Mouse (Mus musculus) spleen, postnatal 10 days (tissue): ENCODE measurements at regions not wholly inside any gene's neighbourhood (a gene's known extent, or its start where the extent isn't known, plus 50 kb on each side); places are given as distances from the start of the nearest gene placed in this dataset.

ENCODE experiments used
- DNase-seq, 2 experiments: peaks; one replicate each; pipeline ENCODE4 v3.0.0; 2021 to 2022; ENCODE audit warnings: low spot score in 2 of 2

DNA sequence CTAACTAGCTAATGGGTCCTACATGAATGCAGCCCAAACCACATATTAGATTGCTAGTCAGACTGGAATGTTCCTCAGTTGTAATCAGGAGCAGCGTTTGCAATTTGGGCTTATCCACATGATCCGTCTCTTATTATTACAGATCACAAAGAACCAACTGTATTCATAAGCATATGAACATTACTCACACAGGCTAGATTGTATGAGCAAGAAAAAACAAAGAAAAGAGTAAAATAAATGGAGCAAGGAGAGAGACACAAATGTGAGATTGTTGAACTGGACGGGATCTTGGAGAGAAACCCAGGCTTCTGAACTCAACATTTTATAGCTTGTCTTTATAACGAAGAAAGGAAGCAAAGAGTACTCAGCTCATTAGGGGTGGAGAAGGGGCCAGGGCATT is 148.0 kb upstream of the Dusp10 start:
- DNase-seq, result no peak

DNA sequence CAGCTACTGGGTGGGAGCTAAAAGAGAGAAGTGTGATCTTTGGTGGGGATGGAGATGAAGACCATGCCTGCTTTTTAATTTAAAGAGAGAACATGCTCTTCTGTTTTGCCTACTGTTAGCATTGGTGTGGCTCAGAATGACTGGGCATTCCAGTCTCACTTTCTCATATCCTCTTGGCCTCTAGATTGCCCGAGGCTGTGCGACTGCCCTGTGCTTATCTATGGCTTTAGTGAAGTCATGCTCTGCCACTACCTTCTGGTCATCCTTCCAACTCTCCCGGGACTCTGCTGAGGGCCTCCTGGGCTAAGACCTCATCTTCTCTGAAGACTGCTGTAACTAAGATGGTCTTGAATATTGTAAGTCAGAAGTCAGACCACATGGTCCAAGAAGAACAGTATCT is 147.5 kb upstream of the Dusp10 start:
- DNase-seq, result no peak

DNA sequence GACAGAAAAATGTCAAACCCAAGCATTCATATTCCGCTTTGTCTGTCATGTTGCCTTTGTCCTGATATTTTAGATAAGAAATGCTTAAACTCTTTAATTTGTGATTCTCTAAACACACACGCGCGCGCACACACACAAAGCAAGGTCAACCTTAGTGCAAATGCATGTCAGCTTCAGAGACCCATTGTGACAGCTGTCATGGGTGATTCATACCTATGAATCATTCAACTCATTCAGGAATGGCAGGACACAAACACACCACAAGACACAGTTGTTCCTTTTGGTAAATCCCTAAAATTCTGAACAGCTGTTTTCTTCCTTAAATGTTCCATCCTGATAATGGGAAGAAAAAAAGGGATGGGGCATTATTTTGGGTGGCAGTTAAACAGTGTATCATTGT is 144.1 kb upstream of the Dusp10 start:
- DNase-seq, result no peak

DNA sequence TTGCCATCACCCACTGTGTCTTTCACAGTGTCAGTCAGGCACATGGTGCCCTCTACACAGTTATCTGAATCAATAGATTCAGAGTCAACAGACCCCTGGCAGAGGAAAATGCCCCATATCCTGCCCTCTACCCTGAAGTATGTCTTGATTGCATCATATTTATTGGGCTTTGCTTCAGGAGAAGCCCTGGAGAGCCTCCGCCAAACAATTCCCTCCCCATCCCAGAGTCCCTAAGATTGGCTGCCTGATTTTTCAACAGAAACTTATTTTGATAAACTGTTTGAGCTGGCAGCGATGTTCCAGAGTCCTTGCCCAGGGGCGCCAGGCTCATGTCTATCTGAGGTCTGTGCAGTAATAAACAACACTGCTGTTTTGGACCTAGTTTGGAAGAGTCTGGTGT is 117.2 kb upstream of the Dusp10 start:
- no peak for DNase-seq

DNA sequence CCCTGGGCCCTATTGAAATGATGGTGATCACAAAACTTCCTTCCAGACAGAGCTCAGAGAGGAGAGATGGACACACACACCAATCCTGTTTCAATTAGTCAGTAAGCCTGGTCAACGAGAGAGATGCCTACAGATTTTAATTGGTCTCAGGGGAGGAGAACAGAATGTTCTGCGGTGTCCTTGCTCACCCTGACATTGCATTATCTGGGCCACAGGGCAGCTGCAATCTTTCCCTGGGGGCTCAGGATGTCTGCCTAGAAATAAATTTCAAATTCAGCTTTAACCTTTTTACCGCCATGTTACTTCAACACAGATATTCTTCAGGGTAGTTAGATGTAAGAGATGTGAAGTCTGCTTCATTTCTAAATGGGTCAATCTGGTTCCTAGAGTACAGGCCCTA is 115.0 kb upstream of the Dusp10 start:
- DNase-seq, result no peak

DNA sequence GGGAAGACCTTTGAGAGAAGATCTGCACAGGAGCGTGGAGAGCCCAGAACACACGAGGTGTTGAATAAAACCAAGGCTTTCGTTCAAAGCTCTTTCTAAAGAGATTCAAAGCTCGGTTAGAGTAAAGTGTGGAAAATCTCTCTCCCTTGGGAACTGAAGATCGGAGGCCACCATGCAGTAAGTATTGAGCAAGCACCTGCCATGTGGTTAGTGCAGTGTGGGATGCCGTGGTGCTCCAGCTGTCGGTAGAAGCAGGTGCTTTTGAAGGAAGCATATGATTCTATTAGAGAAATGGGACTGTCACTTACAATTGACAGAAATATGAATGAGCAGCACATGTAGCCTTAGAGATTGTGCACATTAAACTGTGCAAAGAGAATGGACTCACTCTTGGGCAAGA is 108.5 kb upstream of the Dusp10 start:
- no peak for DNase-seq

DNA sequence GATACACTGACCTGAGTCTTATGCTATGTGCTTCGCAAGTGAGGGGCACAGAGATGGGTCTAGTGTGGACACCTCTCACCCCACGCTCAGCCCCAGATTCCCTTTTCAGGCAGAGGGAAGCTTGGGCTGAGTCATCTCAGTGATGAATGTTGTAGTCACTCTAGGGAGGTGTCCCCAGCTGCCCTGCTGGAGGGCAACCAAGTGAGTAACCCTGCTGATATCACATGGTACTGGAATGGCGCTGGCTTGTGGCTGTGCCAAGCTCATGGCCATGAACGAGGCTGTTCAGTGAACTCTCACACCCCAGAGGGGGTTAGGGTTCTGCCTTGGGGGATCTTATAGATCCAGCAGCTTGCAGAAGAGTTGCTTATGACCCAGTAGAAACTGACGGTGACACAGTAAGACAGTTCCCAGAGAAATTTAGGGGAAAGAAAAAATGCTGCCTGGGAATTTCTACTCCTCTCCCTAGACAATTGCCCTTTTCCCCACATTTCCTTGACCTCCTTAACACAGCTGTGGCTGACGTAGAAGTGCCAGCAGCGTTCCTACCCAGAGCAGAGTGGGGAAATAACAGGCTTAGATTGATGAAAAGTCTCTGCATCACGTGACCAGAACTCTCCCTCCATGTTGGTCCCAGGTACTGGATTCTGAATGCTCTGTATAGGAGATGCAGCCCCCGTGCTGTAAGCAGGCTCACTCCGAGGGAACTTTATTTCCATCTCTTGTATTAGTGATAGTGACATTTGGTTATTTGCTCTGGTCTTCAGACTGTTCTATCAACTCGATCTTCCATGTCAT is 107.6 kb upstream of the Dusp10 start:
- no peak for DNase-seq

DNA sequence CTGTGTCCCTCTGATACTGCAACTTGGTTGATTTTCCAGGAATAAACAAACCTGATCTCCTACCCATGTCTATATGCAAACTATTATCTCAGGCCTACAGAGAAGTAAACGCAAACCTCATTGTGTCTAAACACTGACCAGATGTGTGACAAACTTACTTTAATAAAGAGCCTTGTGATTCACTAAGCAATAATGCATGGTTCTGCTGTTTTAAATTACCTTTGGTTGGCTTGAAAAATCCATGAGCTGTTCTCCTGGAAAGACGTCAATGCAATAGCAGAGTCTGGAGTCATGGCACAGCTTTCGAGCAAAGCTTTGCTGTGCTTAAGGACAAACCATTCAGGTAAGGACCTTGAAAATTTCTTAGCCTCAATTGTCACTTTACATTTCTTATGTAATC is 95.4 kb upstream of the Dusp10 start:
- DNase-seq, result no peak

DNA sequence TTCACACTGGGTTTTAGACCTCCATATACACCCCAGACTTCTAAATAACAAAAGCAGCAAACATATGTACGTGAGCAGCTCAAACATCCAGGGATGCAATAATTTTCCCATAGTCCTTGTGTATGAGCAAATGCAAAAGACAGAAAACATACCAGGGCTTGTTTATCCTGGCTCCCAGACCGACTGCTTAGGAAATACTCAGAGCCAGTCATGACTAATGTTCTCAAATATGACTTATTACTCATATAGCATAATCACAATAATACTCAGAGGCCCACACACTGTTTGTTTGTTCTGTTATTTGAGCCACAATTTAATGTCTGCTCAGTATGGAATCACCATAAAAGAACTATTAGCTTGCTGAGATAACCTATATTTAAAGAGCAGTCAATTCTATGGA is 91.8 kb upstream of the Dusp10 start:
- DNase-seq, result no peak

DNA sequence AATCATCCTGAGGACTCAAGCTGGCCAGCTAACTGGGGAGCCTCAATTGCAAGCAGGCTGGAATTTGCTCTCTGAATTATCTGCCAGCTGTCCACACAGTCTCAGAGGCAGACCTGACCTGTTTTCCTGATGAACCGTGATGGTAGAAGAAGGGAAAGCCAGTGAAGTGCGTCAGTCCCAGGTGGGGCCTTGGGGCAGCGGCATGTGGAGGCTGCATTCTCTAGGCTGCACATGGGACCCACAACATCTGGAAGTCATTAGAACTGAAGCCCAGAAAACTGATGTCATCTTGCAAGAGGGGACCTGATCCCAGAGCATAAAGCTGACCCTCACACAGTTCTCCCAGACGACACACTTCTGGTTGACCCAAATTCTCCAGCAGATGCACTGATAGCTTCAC is 84.6 kb upstream of the Dusp10 start:
- DNase-seq, result no peak

DNA sequence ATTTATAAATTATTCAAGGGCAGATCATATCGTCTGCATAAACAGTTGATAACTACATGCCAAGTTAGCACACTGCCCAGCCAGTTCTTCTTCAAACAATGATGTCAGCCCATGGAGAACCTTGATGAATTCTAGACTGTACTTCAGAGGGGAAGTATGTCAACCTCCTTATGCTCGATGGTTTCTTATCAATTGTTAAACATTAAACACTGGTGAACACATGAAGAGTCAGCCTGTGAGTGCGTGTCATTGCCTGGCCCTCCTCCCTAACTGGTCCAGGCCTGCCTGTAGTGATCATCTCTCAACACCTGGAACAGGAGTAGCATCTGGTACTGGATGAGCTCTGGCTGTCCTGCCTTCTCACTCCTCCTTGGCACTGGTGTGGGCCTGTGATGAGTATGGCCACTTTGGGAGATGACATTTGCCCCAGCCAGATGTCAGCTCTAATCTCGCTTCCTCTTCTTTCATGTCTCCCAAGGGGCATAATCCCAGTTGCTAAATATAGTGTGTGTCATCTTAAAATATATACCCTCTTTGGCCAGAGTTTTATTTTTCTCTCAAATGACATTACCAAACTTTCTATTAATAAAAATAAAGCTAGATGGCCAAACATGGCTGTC is 82.6 kb upstream of the Dusp10 start:
- DNase-seq, result peak in 1 of 2 experiments; percentile 15

DNA sequence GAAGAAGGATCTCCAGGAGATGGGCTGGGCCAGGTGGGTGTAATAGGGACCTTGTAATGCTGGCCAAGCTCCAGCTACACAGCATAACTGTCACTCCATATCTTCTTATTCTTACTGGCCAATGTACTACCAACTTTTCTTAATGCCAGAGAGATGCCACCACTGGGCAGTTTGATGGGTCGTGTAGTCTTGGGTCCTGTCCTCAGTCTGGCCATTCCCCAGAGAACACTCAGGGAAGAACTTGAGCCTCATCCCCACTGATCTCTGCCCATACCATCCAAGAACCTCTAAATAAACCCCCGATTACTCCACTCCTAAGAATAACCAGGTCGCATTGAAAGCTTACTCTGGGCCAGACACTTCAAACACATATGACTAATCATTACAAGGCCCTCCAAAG is 82.0 kb upstream of the Dusp10 start:
- no peak for DNase-seq

DNA sequence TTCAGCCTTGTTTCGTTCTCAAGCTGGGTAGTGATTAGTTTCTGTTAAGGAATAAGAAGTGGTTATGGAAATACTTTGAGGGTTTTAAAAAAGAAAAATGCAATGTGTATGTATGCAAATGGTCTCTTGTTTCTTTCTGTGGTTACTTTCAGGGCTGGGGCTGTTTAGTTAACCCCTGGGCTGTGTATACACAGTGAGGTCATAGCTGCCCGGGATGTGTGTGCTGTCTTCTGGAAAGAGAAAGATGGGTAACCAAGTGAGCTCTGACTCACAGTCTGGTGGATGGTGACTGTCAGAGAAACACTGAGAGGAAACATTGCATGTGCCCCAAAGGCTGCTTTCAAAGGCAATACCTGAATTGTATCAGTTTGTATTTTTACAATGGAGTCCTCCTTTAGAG is 79.3 kb upstream of the Dusp10 start:
- DNase-seq, result no peak

DNA sequence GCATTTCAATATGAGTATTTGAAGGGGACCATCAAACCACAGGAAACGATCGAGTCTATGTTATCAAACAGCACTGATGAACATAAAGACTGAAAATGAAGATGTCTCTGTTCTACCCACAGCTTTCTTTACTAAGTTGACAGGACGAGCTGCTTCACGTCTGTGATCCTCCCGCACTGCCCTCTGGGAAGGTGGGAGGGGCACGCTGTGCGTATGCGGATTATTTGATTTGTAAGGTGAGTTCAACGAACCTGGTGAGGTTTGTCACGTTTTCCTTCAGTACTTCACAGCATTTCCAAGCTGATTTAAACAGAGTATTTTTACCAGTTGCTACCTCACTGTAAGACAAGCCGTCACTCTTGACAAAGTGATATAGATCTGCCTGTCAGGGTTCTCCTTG is 75.9 kb upstream of the Dusp10 start:
- DNase-seq, result no peak

DNA sequence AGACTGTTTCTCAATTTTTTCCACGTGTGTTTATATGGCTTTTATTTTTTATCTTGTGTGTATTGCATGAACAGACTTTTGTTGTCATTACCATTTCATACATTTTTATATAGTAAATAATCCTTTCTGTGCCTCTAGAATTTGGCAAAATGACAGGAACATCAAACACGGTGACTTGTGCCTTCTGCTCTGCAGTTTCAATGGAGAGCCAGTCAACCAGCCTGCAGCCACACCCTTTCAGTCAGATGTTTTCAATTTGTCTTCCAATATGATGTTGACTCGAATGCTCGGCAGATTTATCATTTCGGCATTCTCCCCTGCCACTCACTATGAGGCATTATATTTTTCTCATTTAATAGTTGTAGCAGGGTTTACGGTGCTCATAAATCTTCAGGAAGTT is 74.7 kb upstream of the Dusp10 start:
- DNase-seq, result no peak

DNA sequence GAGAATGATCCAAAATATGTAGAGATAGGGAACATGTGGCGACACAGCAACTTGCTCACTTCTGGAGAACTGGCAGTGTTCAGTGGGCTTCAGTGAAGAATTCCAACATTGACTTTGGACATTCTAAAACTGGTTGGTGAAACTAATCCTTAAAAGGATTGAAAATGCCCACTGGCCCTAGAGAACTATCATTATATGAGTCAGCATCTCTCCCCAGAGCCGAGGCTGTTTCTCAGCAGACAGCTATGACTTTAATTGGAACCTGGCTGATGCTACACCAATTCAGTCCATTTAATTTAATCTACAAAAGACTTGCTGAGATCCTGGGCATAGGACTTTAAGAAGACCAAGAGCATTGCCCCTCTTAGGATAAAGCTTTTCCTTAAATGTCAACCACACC is 72.4 kb upstream of the Dusp10 start:
- no peak for DNase-seq

DNA sequence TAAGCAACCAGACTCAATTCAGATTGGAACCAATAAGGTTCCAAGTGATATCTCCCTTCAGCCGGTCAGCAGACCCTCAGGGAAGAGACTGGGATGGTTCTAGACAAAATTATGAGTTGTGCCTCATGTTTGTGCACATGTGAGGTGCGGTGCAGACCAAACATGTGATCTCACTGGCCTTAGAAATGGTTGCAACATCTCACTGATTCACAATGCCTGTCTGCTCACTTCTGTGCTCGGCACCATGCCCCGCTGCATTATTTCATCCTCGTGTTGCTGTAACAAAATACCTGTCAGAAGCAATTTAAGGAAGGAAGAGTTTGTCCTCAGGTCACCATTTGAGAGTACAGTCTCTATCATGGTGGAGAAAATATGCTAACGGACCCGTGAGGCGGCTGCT is 66.9 kb upstream of the Dusp10 start:
- DNase-seq, result no peak

DNA sequence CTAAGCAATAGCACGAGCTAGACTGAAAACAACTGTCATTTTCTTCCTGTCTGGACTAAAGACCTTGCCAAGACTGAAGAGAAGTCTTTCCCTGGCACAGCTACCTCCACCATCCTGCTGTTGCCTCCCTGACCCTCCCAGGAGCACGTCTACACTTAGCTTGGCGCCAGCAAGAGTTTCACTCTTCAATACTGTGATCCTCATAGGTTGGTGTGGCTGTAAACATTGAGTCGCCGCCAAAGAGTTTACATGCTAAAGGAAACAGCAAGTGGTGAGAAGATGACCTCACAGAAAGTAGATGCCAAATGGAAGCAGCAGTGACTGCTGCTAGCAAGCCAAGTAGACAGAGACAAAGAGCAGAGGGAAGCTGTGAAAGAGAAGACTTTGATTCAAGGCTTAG is 66.0 kb upstream of the Dusp10 start:
- DNase-seq, result no peak

DNA sequence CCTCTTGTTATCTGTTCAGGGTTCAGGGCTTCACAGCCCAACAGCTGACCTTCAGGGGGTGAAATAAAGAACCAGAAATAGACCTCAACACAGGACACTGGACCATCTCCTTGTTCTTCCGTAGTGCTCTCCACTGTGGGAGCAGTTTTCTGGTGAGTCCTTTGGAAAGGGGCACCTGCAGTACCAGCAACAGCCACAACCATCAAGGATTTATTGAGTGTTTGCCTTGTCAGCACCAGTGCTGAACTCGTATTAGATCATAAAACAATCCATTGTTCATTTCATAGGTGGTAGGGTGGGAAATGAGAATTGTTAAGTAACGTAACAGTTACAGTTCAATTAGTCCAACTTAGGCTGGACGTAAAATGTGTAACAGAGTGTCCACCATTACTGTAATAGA is 63.9 kb upstream of the Dusp10 start:
- no peak for DNase-seq

DNA sequence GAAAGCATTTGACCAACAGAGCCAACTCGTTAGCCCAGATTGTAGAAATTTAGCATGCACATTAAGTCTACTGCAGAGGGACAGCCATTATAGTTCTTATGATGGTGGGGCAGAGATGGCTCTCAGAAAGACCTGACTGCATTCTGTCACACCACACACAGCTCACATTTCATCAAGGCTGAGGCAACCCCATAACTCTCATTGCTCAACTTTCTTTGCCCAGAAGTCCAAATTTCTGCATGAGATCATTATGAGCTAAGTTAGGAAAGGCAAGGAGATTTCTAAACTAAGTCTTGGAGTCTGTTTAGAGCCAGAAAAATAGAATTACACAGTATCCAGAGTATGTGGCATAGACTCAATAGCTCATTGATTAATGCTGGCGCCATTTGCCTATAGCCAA is 59.0 kb upstream of the Dusp10 start:
- no peak for DNase-seq

DNA sequence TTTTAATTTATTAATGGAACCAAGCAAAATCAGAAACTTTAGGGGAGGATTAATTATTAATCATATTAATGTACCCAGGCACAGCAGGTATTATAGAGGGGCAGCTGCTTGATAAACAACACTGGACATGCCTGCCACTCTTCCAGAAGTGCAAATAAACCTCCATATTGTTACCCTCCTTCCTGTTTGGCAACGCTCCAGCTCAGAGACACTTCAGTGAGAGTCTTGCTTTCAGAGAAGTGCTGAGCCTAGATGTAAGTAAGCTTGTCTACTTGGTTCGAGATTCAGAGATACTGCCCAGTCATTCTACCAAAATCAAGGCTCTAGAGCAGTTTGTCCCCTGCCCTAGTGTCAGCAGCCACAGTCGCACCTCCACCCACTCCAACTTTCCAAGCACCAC is 56.7 kb upstream of the Dusp10 start:
- no peak for DNase-seq

DNA sequence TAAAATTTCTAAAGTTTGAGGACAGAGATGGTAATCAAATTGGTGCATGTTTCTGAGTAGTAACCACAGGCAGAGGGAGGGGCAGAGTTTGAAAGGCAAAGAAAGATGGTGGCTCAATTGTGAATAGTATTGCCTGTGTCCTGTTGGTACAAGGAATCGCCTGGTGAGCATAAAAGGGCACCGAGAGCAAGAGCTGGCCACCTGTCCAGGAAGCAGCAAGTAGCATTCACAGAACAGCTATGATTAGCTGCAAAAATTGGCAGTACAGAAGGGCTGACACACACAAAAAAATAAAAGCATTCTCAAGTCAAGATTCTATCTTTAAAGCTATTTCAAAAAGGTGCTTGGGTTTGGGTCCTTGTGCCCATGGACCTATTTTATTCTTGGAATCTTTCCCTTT is 51.7 kb upstream of the Dusp10 start:
- no peak for DNase-seq

DNA sequence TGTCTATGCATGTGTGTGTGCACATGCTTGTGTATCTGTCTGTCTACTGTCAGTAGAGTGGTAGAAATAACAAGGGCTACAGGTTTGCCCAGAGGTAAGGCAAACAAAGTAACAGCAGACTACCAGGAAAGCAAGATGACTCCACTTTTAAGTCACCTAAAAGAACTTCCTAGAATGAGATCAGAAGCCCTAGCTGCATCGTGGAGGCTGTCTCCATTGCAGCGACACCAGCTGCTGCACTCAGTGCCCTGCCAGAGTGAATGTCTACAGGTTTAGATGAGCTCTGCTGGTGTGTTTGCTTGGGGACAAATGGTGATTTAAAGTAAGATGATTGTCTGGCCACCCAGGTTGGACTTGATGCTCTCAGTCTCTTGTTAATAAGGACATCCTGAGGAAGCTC is 50.6 kb upstream of the Dusp10 start:
- no peak for DNase-seq

DNA sequence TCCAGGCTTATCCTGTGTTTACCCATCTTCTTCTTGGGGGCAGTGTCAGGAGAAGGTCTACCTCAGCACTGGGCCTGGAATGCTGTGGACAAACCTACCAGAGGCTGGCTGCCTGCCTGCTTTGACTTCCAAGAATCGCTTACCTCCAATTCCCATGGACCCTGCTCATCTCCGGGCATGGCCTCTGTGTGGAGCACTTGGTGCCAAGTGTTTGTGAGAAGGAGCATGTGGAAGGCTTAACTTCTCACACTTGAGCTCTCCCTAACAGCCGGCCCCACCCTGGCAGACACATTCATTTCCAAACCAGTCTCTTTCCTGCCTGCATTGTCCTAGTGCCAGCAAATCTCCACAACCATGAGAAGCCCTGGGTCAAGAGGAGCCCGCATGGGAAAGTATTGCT is 49.8 kb upstream of the Dusp10 start:
- no peak for DNase-seq
